Mouse (Mus musculus) layer of hippocampus, adult 11-12 months (tissue): ENCODE results near the gene Ostm1.
A peak's percentile ranks its signal among the peaks of the same experiment; 100 is the strongest.

Experiments
- DNase-seq: peaks from one replicate; pipeline ENCODE4 v3.0.0; 2022; ENCODE audit warnings: low spot score

Ostm1 gene

GRCm38 (mm10) chr10:42583157-42583872 lies at the start of gene Ostm1, which contains the start of gene Nr2e1:
Gene Ostm1 (plus strand): TSS chr10:42583822.
Gene Nr2e1 (minus strand): TSS chr10:42583632.
- DNase-seq, result peak; percentile 55

GRCm38 (mm10) chr10:42533836-42534453 lies 49.7 kb upstream of the Ostm1 start:
- no peak for DNase-seq

GRCm38 (mm10) chr10:42537571-42538316 lies 45.9 kb upstream of the Ostm1 start:
- no peak for DNase-seq

GRCm38 (mm10) chr10:42545707-42546503 lies 37.7 kb upstream of the Ostm1 start:
- DNase-seq, result no peak

- DNase-seq, result no peak
Observed at GRCm38 (mm10) chr10:42546507-42546906, 37.1 kb upstream of the Ostm1 start.

- DNase-seq, result no peak
Observed at GRCm38 (mm10) chr10:42559581-42560200, 23.9 kb upstream of the Ostm1 start.

GRCm38 (mm10) chr10:42562272-42562671 lies 21.4 kb upstream of the Ostm1 start:
- DNase-seq, result no peak

GRCm38 (mm10) chr10:42572567-42572966 lies 11.1 kb upstream of the Ostm1 start:
- DNase-seq, result no peak

GRCm38 (mm10) chr10:42572971-42573370 lies 10.7 kb upstream of the Ostm1 start:
- no peak for DNase-seq

- no peak for DNase-seq
Observed at GRCm38 (mm10) chr10:42574639-42575038, 9.0 kb upstream of the Ostm1 start.

- no peak for DNase-seq
Observed at GRCm38 (mm10) chr10:42577525-42578280, 5.9 kb upstream of the Ostm1 start.

GRCm38 (mm10) chr10:42578281-42578675 lies 5.3 kb upstream of the Ostm1 start:
- no peak for DNase-seq

- DNase-seq, result no peak
Observed at GRCm38 (mm10) chr10:42578698-42579474, 4.7 kb upstream of the Ostm1 start.

GRCm38 (mm10) chr10:42579475-42580130 lies 4.0 kb upstream of the Ostm1 start:
- no peak for DNase-seq

GRCm38 (mm10) chr10:42580131-42580950 lies 3.3 kb upstream of the Ostm1 start:
- DNase-seq, result no peak

GRCm38 (mm10) chr10:42580951-42581277 lies 2.7 kb upstream of the Ostm1 start:
- DNase-seq, result no peak

GRCm38 (mm10) chr10:42581694-42582565 lies 1.7 kb upstream of the Ostm1 start:
- no peak for DNase-seq
